35 mouse cellular contexts compared by ENCODE assay signal in genomic region chr13:19506543-19506942, GRCm38 (mm10).
"Had no signal": no experiment of that assay in that cellular context is flagged by ENCODE, and none has a peak within 500 bp of the region (broad histone marks: within the 10 kb centered on the region; RNA-seq: fewer than 3 reads in every experiment).

No protein-coding gene starts in this region.

- H3K4me1 ChIP-seq: heart, embryonic 10.5 days; heart, embryonic 12.5 days; heart, embryonic 13.5 days; heart, embryonic 15.5 days; hindbrain, embryonic 10.5 days; hindbrain, embryonic 12.5 days; hindbrain, embryonic 13.5 days; hindbrain, embryonic 15.5 days; intestine, embryonic 15.5 days; kidney, embryonic 15.5 days had no signal

- H3K4me2 ChIP-seq: heart, embryonic 11.5 days; heart, embryonic 12.5 days; heart, embryonic 13.5 days; heart, embryonic 15.5 days; hindbrain, embryonic 12.5 days; hindbrain, embryonic 13.5 days; hindbrain, embryonic 14.5 days; hindbrain, embryonic 15.5 days; intestine, embryonic 15.5 days; kidney, embryonic 15.5 days had no signal

- H3K9me3 ChIP-seq: heart, embryonic 10.5 days; heart, embryonic 12.5 days; heart, embryonic 13.5 days; heart, embryonic 15.5 days; hindbrain, embryonic 10.5 days; hindbrain, embryonic 12.5 days; hindbrain, embryonic 13.5 days; hindbrain, embryonic 15.5 days; intestine, embryonic 15.5 days; kidney, embryonic 15.5 days had no signal

- H3K27ac ChIP-seq: heart, adult 2 months; heart, embryonic 10.5 days; heart, embryonic 13.5 days; heart, embryonic 15.5 days; hindbrain, embryonic 10.5 days; hindbrain, embryonic 12.5 days; hindbrain, embryonic 13.5 days; hindbrain, embryonic 14.5 days; hindbrain, embryonic 15.5 days; hindbrain, postnatal 0 days; intestine, embryonic 15.5 days; kidney, embryonic 15.5 days; kidney, postnatal 0 days; layer of hippocampus, adult 2 months had no signal

- H3K4me3 ChIP-seq: heart, adult 2 months; heart, embryonic 10.5 days; heart, embryonic 12.5 days; heart, embryonic 13.5 days; heart, embryonic 15.5 days; hindbrain, embryonic 10.5 days; hindbrain, embryonic 12.5 days; hindbrain, embryonic 13.5 days; hindbrain, embryonic 15.5 days; intestine, embryonic 15.5 days; kidney, embryonic 15.5 days; layer of hippocampus, adult 2 months had no signal

- H3K27me3 ChIP-seq: heart, embryonic 13.5 days; heart, embryonic 15.5 days; hindbrain, embryonic 12.5 days; hindbrain, embryonic 13.5 days; hindbrain, embryonic 15.5 days; intestine, embryonic 15.5 days; kidney, embryonic 15.5 days had no signal

- DNase-seq: heart, adult 2 months; heart, postnatal 10 days; heart, postnatal 14 days; heart, postnatal 36 days; heart, postnatal 4 days; kidney, adult 11 months; kidney, adult 18-20 months; kidney, adult 2 months; kidney, adult 8-10 months; kidney, adult 9 months; kidney, postnatal 10 days; kidney, postnatal 14 days; kidney, postnatal 25 days; kidney, postnatal 36 days; kidney, postnatal 4 days; layer of hippocampus, adult 9-11 months had no signal

- H3K36me3 ChIP-seq: heart, embryonic 10.5 days; heart, embryonic 12.5 days; heart, embryonic 13.5 days; heart, embryonic 15.5 days; hindbrain, embryonic 10.5 days; hindbrain, embryonic 12.5 days; hindbrain, embryonic 13.5 days; hindbrain, embryonic 15.5 days; intestine, embryonic 15.5 days; kidney, embryonic 15.5 days had no signal

- ATAC-seq: hindbrain, embryonic 16.5 days; hindbrain, postnatal 0 days; inflammation-experienced regulatory T-cells, adult 6 months; intestine, embryonic 15.5 days; intestine, embryonic 16.5 days; intestine, postnatal 0 days had no signal

- H3K9ac ChIP-seq: heart, embryonic 12.5 days; heart, embryonic 13.5 days; heart, embryonic 15.5 days; hindbrain, embryonic 12.5 days; hindbrain, embryonic 13.5 days; hindbrain, embryonic 14.5 days; hindbrain, embryonic 15.5 days; intestine, embryonic 15.5 days; kidney, embryonic 15.5 days had no signal
